Mouse (Mus musculus): Measurements from ENCODE around the gene Il5. TPM values are rescaled to one million over a fixed set of nuclear protein-coding genes. Genes with fewer than 3 reads are reported as not detected.
A peak's percentile ranks its signal among the peaks of the same experiment; 100 is the strongest.

Gene Il5
- not detected for total RNA-seq (2021)

- intact Hi-C loops (cut with DNase I) = no loop called here
These were observed at the start of gene Il5 for GRCm38 (mm10) chr11:53720715-53721114. Il5 (plus strand) TSS chr11:53720794.

GRCm38 (mm10) chr11:53671414-53671813, 49.2 kb upstream of the Il5 start:
- no peak for DNase-seq (ENCODE audit: low spot score)
- intact Hi-C loops (cut with DNase I) = no loop called here

More at GRCm38 (mm10) chr11:53720715-53721114, at the start of gene Il5:
- DNase-seq (ENCODE audit: low spot score) = no peak

DNA sequence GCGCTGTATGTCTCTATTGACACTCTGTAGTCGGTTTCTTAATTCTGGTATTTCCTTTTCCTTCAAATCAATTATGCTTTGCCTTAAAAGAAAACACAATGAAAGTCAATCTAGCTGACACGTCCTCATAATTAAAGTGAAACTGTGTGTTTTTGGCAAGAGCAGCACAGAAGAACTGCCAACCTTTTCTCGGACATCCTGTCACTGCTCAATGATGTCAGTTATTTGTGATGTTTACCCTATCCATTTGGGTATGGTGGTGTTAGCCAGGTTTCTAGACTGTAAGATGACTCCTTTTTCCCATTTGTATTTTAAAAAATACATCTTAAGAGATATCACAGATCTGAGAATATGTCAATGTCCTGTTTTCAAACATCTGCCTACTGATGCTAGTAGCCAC, 40.5 kb upstream of the Il5 start:
- intact Hi-C loops (cut with DNase I) = no loop called here
- no peak for DNase-seq (ENCODE audit: low spot score)

DNA sequence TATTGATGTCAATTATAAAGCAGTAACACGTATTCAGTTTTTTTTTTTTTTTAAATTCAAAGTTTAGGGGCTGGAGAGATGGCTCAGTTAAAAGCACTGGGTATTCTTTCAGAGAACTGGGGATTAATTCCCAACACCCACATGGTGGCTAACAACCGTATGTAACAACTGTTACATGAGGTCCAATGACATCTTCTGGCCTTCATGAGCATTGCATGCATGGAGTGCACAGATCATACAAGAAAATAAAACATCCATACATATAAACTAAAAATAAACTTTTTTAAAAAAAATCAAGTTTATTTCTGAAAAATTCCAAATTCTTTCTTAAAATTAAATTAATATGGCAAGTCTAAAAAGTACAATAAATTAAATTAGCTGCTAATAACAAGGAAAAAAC, 38.9 kb upstream of the Il5 start:
- no peak for DNase-seq (ENCODE audit: low spot score)
- intact Hi-C loops (cut with DNase I) = no loop called here

- intact Hi-C loops (cut with DNase I) = no loop called here
- DNase-seq (ENCODE audit: low spot score) = no peak
These were observed 38.4 kb upstream of the Il5 start for GRCm38 (mm10) chr11:53682170-53682569.

- intact Hi-C loops (cut with DNase I) = no loop called here
- DNase-seq (ENCODE audit: low spot score) = peak; percentile 12
These were observed 37.5 kb upstream of the Il5 start for GRCm38 (mm10) chr11:53682994-53683530.

DNA sequence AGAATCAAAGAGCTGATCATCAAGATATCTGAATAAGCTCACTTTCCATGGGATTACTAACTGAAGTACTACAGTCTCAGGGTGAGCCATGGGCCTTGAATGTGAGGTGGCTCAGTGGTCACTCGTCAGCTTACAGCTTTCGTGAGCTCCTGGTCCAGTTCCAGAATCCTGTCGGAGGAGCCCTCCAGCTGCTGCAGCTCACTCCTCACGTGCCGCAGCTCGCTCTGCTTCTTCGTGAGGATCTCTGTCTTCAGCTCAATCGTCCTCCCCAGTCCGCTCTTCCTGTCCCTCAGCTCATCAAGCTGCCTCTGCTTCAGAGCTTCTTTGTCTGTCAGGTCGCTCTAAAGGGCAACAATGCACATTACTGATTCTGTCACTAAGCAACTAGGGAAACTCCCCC, 28.6 kb upstream of the Il5 start:
- no peak for DNase-seq (ENCODE audit: low spot score)
- intact Hi-C loops (cut with DNase I) = no loop called here

DNA sequence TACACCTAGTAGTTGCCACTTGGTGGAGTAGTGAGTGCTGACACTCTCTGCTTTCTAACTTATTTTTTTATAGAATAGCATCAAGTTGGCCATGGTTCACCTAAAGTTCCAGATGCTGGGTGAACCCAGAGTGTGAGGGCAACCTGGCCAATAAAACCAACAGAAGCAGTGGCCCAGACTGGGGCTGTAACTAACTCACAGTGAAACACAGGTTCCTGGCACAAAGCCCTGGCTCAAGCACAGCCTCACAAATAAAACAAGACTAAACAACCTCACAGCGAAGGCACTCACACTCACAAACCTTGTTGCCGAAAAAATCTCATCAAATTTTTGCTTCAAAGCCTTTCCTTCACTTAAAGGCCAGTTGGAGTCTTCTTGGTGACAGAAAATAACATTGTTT, 22.1 kb upstream of the Il5 start:
- intact Hi-C loops (cut with DNase I) = no loop called here
- DNase-seq (ENCODE audit: low spot score) = no peak

GRCm38 (mm10) chr11:53699351-53699750, 21.2 kb upstream of the Il5 start:
- intact Hi-C loops (cut with DNase I) = no loop called here
- no peak for DNase-seq (ENCODE audit: low spot score)

GRCm38 (mm10) chr11:53706236-53706933, 14.2 kb upstream of the Il5 start:
- DNase-seq (ENCODE audit: low spot score) = no peak
- intact Hi-C loops (cut with DNase I) = no loop called here

DNA sequence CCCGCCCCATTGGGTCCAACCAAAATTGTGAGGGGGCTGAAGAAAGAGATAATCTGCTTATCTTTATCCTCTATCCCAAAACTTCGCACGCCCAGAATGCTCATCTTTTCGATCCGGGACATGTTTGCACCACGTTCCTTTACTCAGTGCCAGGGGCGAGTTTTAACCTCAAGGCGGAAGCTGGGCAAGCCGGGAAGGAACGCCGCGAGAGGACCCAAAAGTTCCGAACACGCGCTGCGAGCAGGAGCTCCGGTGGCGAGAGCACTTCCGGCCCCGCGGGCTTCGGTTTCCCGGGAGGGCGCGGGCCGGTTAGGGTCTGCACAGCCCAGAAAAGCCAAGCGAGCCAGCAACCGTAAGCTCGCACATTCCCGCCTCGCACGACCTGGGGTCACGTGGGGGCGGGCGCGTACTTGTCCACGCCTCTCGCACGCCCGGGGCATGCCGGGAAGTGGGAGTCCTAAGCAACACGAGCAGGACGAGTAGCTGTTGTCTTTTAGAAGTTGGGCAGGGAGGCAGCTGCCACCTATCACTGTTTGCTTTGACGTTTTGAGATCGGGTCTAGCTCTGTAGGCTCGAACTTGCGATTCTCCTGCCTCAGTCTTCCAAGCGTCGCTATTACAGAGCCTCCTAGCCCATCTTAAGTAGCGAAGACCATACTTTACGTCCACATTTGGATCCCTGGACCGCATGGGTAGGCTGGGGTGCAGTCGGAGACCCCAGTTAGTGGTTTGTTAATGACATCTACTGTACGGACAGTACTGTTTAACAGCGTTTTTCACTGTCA, 13.5 kb upstream of the Il5 start, which contains the start of gene Rad50:
Gene Rad50, minus strand, starts transcription at position 386 of the 784 bp plus-strand sequence.
- peak; percentile 82 for DNase-seq (ENCODE audit: low spot score)
- intact Hi-C loops (cut with DNase I) = no loop called here

- intact Hi-C loops (cut with DNase I) = no loop called here
- no peak for DNase-seq (ENCODE audit: low spot score)
These were observed 12.9 kb upstream of the Il5 start for GRCm38 (mm10) chr11:53707718-53708009.

- intact Hi-C loops (cut with DNase I) = no loop called here
- DNase-seq (ENCODE audit: low spot score) = no peak
These were observed 893 bp upstream of the Il5 start for GRCm38 (mm10) chr11:53719701-53720100.

DNA sequence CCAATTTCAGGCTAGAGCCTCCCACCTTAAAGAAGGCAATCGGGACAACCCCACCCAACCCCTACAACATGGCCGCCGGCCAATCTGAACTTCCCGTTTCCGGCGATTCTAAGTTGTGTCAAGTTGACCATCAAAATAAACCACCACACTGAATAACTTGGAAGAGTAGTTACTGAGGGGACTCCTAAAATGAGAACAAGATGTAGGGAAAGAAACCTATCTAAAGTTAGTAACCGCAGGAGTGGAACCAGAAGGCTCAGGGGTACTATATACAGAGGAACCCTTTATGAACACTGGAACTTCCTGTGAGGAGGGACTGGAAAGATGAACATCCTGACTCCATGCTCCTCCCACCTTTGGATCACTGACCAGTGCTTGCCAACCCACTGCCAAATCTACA, 10.9 kb downstream of the Il5 start:
- intact Hi-C loops (cut with DNase I) = loop anchor here (10.0 kb wide), 1 partner anchor 147 kb away; no protein-coding TSS in a partner anchor
- no peak for DNase-seq (ENCODE audit: low spot score)

DNA sequence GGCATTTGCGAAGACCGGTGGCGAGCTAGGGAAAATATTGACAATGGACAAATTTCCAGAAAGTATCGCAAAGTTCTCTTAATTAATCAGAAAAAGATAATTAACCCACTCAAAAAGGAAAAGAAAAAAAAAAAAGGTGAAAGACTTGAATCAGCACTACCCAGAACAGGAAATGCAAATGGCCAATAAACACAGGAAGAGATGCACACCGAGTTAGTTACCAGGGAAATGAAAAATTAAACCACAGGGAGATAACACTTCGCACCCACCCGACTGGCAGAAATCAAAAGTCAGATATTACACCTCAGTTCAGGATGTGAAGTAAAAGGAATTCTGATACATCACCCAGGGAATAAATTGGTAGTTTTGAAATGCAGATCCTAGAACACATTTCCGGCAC, 11.7 kb downstream of the Il5 start:
- intact Hi-C loops (cut with DNase I) = loop anchor here (10.0 kb wide), 1 partner anchor 147 kb away; no protein-coding TSS in a partner anchor
- no peak for DNase-seq (ENCODE audit: low spot score)

GRCm38 (mm10) chr11:53733824-53734223, 13.2 kb downstream of the Il5 start:
- intact Hi-C loops (cut with DNase I) = loop anchor here (10.0 kb wide), 1 partner anchor 149 kb away; no protein-coding TSS in a partner anchor
- DNase-seq (ENCODE audit: low spot score) = no peak

- no peak for DNase-seq (ENCODE audit: low spot score)
- intact Hi-C loops (cut with DNase I) = loop anchor here (10.0 kb wide), 1 partner anchor 150 kb away; no protein-coding TSS in a partner anchor
These were observed 13.8 kb downstream of the Il5 start for GRCm38 (mm10) chr11:53734431-53734830.

DNA sequence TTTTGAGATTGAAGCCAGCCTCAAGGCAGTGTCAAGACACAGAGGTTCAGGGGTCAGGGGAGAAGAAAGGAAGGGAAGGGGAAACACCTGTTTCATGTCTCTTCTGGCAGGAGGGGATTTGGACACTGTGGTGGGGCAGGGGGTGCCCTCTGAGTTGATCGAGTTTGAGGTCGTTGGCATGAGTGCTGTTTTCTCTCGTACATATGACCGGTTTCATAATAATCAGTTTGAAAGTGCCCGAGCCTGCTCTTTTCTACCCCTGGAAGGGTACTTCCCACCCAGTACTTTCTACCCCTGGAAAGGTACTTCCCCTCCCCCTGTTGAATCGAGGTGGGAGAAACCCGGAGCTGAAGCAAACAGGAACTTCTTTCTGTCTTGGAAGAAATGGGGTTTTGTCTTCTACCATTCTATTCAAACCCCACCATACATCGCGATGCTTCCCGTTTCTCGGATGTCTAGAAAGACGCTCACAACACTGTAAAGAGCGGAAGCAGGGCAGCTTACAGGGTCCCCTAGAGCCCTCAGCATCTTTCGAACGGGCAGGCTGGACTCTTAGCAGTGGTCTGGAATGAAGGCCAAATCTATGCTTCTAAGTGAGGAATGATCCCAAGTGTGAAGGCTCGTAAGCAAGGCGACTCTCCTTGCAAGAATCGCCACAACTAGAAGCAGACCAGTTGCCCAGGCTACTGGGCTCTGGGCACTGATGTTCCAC, 14.5 kb downstream of the Il5 start:
- DNase-seq (ENCODE audit: low spot score) = no peak
- intact Hi-C loops (cut with DNase I) = loop anchor here (5.0 to 10.0 kb wide), 3 partner anchors 137 to 522 kb away; no protein-coding TSS in a partner anchor

DNA sequence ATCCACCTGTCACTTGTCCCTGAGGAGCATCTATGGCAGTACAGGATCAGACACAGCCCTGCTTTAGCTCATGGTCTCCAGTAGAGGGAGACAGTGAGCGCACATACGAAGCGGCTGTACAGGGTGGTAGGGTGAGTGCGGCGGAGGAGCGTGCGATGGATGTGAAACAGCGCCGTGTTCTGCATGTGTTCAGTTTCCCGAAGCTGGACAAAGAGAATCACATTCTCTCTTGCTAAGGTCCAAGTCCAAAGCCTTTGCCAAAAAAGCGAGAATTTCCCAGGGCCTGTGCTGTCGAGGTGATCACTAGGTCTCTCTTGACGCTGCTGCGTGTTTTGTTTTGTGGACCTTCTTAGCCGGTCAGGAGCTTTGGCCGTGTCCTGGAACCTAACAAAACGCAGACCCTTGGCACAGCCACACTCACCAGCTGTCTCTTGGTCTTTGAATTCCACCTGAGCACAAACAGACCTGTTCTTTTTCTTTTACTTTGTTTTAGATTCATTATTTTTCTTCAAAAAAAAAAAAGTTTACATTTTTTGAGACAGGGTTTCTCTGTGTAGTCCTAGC, 15.2 kb downstream of the Il5 start:
- intact Hi-C loops (cut with DNase I) = loop anchor here (2.0 to 10.0 kb wide), 4 partner anchors 137 to 522 kb away; partner anchors contain the start of gene Gm9837
- peak; percentile 17 for DNase-seq (ENCODE audit: low spot score)

Measured in heart, postnatal 25 days (tissue).